Mouse (Mus musculus): ENCODE results near the gene Zfp612.
"Not testable (repeated sequence)": the region's sequence is repeated elsewhere in the genome, so short reads cannot be mapped to it uniquely, and the experiment has no call there.

Zfp612 gene

GRCm38 (mm10) chr8:110079282-110080221, at the start of gene Zfp612:
Gene Zfp612 (plus strand): TSS chr8:110079746.
- in situ Hi-C loops (cut with MboI, MseI), result no loop called here

DNA sequence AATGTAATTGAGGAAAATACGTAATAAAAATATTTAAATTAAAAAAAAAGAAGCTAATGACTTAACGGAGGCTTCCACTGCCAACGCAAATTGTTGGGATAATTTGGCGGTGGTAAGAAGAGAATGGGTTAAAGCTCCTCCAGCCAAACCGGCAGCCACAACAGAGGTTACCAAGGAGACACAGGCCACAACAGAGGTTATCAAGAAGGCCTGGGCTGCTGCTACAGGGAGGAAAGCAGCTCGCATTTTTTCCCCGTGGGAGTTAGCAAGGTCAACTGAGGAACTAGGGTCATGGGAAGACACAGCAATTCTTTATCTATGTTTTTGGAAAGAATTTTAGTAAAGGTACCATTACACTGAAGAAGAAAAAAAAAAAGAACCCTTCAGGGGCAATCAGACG, 45.8 kb upstream of the Zfp612 start:
- in situ Hi-C loops (cut with MboI, MseI), result not testable (repeated sequence)

- in situ Hi-C loops (cut with MboI, MseI), result no loop called here
Measured at GRCm38 (mm10) chr8:110034331-110034730, 45.2 kb upstream of the Zfp612 start.

DNA sequence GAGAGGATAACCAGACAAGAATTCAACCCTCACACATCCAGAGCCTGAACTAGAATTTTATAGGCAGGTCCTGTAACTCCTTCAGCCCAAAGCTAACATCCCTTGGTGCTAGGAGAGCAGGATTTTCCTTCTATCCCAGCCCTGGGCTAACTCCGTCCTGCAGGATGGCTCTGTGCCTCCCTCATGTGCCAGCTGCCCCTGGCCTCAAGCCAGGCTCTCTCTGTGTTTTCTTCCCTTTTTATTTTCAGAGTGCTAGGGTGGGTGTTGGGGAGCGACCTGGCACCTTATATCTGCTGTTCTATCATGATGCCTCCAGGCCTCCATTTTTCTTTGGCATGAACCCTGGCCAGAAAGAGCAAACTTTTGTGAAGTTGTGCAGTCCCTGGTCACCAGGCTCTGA, 43.4 kb upstream of the Zfp612 start:
- in situ Hi-C loops (cut with MboI, MseI), result no loop called here

DNA sequence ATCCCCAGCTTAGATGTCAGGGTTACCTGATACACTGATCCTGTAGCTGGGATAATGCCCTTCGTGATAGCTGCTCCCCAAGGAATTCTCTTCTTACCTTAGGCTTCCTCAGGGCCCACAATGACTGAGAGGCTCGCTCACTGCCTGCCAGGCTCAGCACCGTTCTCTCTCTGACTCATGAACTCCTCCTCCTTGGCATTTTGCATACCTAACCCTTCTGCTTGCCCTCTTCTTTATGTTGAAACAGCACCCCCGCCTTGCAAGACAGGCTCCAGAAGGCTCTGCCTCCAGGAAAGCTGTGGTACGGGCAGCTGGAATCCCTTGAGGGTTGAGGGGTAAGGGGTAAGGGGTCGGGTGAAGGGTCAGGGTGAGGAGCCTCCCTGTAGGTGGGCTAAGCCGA, 40.3 kb upstream of the Zfp612 start:
- in situ Hi-C loops (cut with MboI, MseI), result no loop called here

GRCm38 (mm10) chr8:110039659-110040058, 39.9 kb upstream of the Zfp612 start, which contains the start of gene Chst4:
Gene Chst4 (minus strand): TSS chr8:110039740.
- in situ Hi-C loops (cut with MboI, MseI), result no loop called here

DNA sequence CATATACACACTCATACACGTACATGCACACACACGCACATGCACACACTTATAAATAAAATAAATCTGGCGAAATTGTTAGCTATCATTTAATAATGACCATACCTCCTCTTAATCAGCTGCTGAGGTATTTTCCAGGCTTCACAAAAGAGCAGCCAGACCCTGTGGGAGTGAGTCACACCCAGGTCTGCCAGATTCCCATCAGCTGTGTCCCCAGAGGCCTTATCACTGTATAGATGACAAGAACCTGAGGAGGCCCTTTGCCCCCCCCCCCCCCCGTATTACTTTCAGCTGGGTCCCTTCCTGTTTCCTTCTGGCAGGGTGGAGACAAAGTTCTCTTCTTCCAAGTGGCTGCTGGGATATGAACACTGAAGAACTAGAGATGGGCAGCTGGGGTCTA, 39.0 kb upstream of the Zfp612 start:
- in situ Hi-C loops (cut with MboI, MseI), result no loop called here

DNA sequence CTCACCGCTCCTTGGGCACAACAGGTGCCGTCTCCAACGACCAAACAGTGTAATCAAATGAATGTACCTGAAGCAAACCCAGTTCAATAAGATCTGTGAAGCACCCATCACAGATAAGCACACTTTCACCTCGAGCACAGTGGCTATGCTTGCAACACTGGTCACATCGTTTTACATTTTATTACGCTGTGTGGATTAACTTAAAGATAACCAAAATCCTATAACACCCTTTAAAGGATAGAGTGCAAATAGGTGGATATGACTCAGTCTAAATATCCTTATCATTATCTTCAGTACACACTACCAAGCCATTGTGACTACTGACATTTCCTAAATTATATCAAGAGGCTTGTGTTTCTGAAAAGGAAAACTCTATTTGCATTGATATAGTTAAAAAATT, 28.3 kb upstream of the Zfp612 start:
- in situ Hi-C loops (cut with MboI, MseI), result loop anchor here in 1 of 2 experiments (25.0 kb wide), 1 partner anchor 1386 kb away; no protein-coding TSS in a partner anchor

GRCm38 (mm10) chr8:110058207-110058606, 21.3 kb upstream of the Zfp612 start:
- in situ Hi-C loops (cut with MboI, MseI), result loop anchor here in 1 of 2 experiments (25.0 kb wide), 1 partner anchor 1379 kb away; no protein-coding TSS in a partner anchor

DNA sequence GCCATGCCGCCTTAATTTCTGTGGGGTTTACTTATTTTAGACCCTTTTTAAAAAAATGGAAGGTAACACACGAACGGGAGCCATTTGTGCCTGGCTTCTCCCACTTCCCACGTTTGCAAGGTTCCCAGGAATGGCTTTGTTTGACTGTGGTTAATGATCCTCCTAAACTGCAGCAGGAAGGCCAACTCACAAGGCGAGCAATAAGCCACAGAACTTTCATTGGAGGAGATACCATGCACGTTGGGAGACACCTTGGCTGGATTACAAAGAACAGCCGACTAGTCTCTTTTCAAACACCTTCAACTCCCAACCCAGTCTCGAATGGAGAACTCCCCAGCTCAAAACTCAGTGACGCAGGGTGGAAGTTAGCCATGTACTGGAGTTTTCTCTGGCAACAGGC, 15.4 kb upstream of the Zfp612 start:
- in situ Hi-C loops (cut with MboI, MseI), result loop anchor here in 1 of 2 experiments (25.0 kb wide), 1 partner anchor 1373 kb away; no protein-coding TSS in a partner anchor

GRCm38 (mm10) chr8:110064606-110065365, 14.8 kb upstream of the Zfp612 start:
- in situ Hi-C loops (cut with MboI, MseI), result loop anchor here (5.0 to 25.0 kb wide), 3 partner anchors 52 to 1373 kb away; no protein-coding TSS in a partner anchor

DNA sequence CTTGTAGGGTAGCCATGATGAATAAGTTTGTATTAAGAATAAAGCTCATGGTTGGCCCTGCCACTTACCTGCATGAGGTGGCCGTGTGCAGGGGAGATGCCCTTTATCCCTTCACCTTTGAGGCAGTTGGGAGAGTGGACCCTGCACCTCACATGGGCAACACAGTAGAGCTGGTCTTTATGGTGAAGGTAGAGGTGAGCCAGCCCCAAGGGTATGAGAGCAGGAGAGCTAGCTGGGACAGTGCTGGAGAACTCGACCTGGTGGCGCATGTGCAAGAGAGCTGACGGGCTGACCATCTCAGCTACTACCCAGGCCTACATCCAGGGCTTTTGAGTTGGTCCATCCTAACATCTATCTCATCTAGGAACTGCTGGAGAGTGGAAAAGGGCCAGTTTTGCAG, 13.9 kb upstream of the Zfp612 start:
- in situ Hi-C loops (cut with MboI, MseI), result loop anchor here (5.0 to 25.0 kb wide), 3 partner anchors 53 to 1372 kb away; no protein-coding TSS in a partner anchor

DNA sequence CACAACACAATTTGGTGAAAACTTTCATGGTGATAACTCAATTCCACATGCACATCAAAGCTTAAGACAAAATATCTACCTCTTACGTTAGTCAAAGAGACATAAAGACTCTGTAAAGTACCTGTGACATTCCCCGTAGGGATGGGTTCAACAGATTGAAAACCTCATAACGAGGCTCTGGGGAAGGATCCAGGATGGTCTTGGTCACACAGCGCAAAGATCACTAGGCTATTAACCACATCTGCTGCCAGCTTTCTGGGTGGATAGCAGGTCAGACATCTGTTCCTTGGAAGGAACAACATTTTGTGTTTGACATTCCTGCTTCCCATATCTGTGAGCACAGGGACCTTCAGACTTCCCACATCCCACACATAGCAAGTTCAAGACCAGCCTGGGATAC, 9.8 kb upstream of the Zfp612 start:
- in situ Hi-C loops (cut with MboI, MseI), result loop anchor here (5.0 to 25.0 kb wide), 3 partner anchors 57 to 1368 kb away; no protein-coding TSS in a partner anchor

DNA sequence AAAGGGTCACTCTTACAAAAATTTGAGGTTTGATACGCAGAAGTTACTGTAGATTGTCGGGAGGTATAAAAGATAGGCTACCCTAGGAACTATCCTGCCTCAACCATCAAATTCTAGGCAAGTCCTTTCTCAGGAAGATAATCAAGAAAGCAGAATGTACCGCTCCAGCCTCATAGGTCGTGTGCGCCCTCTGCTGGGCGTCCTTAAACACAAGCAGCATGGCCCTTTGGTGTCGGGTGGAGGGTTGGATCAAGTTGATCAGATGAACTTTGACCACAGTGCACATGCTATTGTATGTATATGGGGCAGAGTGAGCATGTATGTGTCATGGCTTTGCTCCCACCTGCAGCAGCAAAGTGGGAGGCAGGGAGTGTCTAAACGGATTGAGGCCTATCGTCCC, 7.9 kb upstream of the Zfp612 start:
- in situ Hi-C loops (cut with MboI, MseI), result loop anchor here in 1 of 2 experiments (25.0 kb wide), 1 partner anchor 1366 kb away; no protein-coding TSS in a partner anchor

DNA sequence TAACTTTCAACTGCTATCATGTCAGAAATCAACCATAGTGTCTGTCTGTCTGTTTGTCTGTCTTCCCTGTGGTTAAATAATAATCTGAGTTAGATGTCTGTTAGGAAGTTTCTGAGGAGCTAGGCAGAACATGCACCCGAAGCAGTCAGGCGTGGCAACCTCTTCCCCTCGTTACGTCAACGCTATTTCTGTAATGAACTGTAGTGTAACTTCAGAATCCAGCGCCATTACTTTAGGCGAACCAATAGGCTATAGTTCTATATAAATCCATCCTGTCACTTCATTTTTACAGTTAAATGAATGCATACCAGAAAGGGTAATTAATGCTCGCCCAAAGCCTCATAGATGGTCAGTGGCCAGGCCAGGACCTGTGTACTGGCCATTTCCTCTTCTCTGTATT, 5.0 kb upstream of the Zfp612 start:
- in situ Hi-C loops (cut with MboI, MseI), result loop anchor here in 1 of 2 experiments (25.0 kb wide), 1 partner anchor 1363 kb away; no protein-coding TSS in a partner anchor

GRCm38 (mm10) chr8:110082416-110083105, 3.0 kb downstream of the Zfp612 start:
- in situ Hi-C loops (cut with MboI, MseI), result no loop called here

- in situ Hi-C loops (cut with MboI, MseI), result no loop called here
Measured at GRCm38 (mm10) chr8:110091869-110092268, 12.3 kb downstream of the Zfp612 start.

DNA sequence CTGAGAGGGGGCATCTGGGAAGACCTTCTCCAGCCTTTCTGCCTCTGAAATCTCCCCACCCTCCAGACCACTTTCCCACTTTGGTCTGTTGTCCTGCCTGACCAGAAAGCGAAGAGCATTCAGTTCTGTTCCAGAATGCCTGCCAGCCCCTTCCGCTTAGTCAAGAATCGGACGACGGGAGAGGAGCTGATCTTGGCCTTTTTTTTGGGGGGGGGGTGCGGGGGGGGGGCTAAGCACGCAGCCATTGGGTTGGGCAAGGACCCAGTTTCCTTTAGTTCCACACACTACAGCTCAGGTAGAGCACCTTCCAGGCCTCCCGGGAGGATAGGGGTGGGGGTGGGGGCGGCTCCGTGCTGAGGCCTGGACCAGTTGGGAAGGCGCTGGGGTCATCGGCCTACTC, 21.4 kb downstream of the Zfp612 start, which contains the start of gene Gm21964:
Gene Gm21964 (plus strand): TSS at position 301 of the 400 bp plus-strand sequence.
- in situ Hi-C loops (cut with MboI, MseI), result no loop called here

DNA sequence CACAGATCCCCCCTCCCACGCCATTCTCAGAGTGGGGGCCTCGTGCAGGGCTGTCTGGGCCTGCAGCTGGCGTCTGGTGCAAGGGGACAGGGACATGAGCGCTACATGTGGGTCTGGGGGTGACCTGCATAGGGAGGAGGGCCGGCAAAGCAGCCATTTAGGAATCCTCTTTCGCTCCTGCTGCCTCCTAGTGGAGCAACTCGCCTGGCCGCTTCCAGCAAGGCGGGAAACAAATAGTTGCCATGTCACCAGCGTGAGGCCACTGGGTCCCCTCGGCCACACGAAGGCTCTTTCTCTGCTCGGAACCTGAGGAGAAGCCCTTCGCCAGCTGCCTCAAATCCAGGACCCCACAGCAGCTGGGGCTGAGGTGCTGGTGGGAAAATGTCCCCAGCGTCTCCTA, 22.1 kb downstream of the Zfp612 start:
- in situ Hi-C loops (cut with MboI, MseI), result no loop called here

DNA sequence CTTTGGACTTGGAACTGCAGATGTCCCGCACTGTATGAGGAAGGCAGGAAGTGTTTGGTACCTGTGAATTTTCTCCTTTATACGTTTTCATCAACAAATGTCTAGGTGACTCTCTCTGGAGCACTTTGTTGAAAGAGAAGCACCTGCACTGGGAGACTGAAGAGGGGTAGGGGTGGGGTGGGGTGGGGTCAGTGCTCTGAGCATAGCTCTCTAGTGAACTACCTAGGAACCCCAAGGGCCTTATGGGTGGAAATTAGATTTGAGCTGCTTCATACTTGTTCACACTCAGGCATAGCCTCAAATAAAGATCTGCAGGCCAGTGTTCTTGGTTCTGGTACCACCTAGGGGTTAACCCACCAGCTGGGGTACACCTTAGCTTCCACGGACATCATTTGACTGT, 23.1 kb downstream of the Zfp612 start, which contains the start of gene Gm17720:
Gene Gm17720 (minus strand): TSS at position 101 of the 400 bp plus-strand sequence.
- in situ Hi-C loops (cut with MboI, MseI), result no loop called here

- in situ Hi-C loops (cut with MboI, MseI), result no loop called here
Measured at GRCm38 (mm10) chr8:110119715-110120114, 40.2 kb downstream of the Zfp612 start.

Measured in T-helper 17 cell (primary cell).